Mouse (Mus musculus) macrophage (primary cell): ENCODE data around the gene Ppp1r26. TPM values are rescaled to one million over a fixed set of nuclear protein-coding genes. Genes with fewer than 3 reads are reported as not detected.
"Not testable (repeated sequence)": the region's sequence is repeated elsewhere in the genome, so short reads cannot be mapped to it uniquely, and the experiment has no call there.

Experiments used
- H3K27ac ChIP-seq: fragments of 350-480 bp; formaldehyde crosslinking; 2 replicates; pipeline ENCODE4 v1.9.0; 2021
- H3K36me3 ChIP-seq: fragments of 350-480 bp; formaldehyde crosslinking; 2 replicates; pipeline ENCODE4 v1.9.0; 2021; ENCODE audit errors: inconsistent target
- H3K4me3 ChIP-seq: fragments of 350-480 bp; formaldehyde crosslinking; 2 replicates; pipeline ENCODE4 v1.9.0; 2021; ENCODE audit errors: inconsistent target
- H3K79me2 ChIP-seq: fragments of 350-480 bp; formaldehyde crosslinking; 2 replicates; pipeline ENCODE4 v1.9.0; 2021; ENCODE audit errors: inconsistent target
- WGBS: methylation state at CpG from one replicate; pipeline ENCODE4 v1.1.7; 2026; ENCODE audit warnings: inconsistent platforms; ENCODE audit not compliant: missing documents; 5-methylcytosine and 5-hydroxymethylcytosine counted together
- polyA plus RNA-seq: library from polyadenylated mRNA; stranded (reverse); fragments of 250-400 nt; gene quantifications from 3 replicates; pipeline ENCODE4 v1.2.4, GENCODE M21; 2018; ENCODE audit warnings: inconsistent platforms

The Ppp1r26 gene
- polyA plus RNA-seq, 1 experiment from 2014 or later = 0.14 TPM

DNA sequence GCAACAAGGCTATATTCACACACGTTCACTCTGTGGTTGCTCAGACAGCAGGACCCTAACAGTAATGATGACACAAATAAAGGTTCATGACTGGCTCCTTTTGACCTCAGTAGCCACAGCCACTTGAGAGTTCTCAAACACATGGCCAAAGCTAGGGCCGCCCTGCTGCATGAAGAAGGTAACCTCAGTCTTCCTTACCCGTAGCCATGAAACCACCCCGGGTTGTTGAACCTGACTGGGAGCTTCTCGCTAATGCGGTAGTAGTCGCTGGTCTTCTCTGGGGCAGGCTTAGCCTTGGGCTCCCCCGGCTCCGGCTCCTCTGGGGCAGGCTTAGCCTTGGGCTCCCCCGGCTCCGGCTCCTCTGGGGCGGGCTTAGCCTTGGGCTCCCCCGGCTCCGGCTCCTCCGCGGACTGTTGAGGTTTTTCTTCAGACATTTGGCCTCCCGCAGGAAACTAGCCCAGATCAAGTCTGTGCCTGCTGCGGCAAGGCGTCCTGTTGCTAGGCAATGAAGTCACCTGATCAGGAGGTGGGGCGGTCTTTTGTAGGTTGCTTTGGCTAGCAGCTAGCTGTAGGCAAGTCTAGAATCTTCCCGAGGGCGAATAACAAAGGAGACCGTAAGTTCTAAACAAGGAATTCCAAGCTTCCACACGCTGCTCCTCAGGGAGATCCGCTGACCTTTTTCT is 19.4 kb downstream of the Ppp1r26 start, which contains the start of gene 1700007K13Rik:
1700007K13Rik (minus strand) TSS at position 497 of the 683 bp plus-strand sequence.
- Histone ChIP-seq H3K36me3 (peaks cover 15% of the 10 kb centered on the region; the same call in 1 of the 2 replicates), H3K4me3 (no peak within 1 kb of the TSS), H3K27ac (no peak within 1 kb of the TSS), H3K79me2 (peaks cover 12% of the 10 kb centered on the region; the same call in 1 of the 2 replicates)
- 13% methylated on average over 25 of the region's 25 CpGs for WGBS

GRCm38 (mm10) chr2:28467860-28468485 is 21.4 kb downstream of the Ppp1r26 start, which contains the start of gene Mrps2:
Gene Mrps2 (plus strand): TSS chr2:28468066.
- peak within 1 kb of the TSS; percentile 13; the same call in 1 of the 2 replicates for H3K27ac ChIP-seq
- WGBS = under 1% methylated on average over 46 of the region's 52 CpGs

GRCm38 (mm10) chr2:28468486-28469225 is 22.1 kb downstream of the Ppp1r26 start:
- peak overlapping the region; percentile 84 for H3K4me3 ChIP-seq
- peaks cover 15% of the 10 kb centered on the region; the same call in 1 of the 2 replicates for H3K36me3 ChIP-seq
- peaks cover 12% of the 10 kb centered on the region; the same call in 1 of the 2 replicates for H3K79me2 ChIP-seq
- peak overlapping the region; percentile 13; the same call in 1 of the 2 replicates for H3K27ac ChIP-seq
- WGBS = 57% methylated on average over 18 of the region's 18 CpGs

More at GRCm38 (mm10) chr2:28467860-28468485, 21.4 kb downstream of the Ppp1r26 start, which contains the start of gene Mrps2:
- peaks cover 15% of the 10 kb centered on the region; the same call in 1 of the 2 replicates for H3K36me3 ChIP-seq
- peaks cover 12% of the 10 kb centered on the region; the same call in 1 of the 2 replicates for H3K79me2 ChIP-seq
- peak within 1 kb of the TSS; percentile 84 for H3K4me3 ChIP-seq

- Histone ChIP-seq H3K4me3 (no peak overlapping the region), H3K79me2 (peaks cover 12% of the 10 kb centered on the region; the same call in 1 of the 2 replicates), H3K27ac (no peak overlapping the region), H3K36me3 (peaks cover 15% of the 10 kb centered on the region; the same call in 1 of the 2 replicates)
- WGBS = 95% methylated on average over 14 of the region's 14 CpGs
Measured at GRCm38 (mm10) chr2:28469461-28469860, 22.9 kb downstream of the Ppp1r26 start.

GRCm38 (mm10) chr2:28470591-28470990 is 24.0 kb downstream of the Ppp1r26 start:
- Histone ChIP-seq H3K4me3 (no peak overlapping the region), H3K36me3 (peaks cover 15% of the 10 kb centered on the region; the same call in 1 of the 2 replicates), H3K79me2 (peaks cover 12% of the 10 kb centered on the region; the same call in 1 of the 2 replicates), H3K27ac (no peak overlapping the region)
- WGBS = 92% methylated on average over 2 of the region's 2 CpGs

DNA sequence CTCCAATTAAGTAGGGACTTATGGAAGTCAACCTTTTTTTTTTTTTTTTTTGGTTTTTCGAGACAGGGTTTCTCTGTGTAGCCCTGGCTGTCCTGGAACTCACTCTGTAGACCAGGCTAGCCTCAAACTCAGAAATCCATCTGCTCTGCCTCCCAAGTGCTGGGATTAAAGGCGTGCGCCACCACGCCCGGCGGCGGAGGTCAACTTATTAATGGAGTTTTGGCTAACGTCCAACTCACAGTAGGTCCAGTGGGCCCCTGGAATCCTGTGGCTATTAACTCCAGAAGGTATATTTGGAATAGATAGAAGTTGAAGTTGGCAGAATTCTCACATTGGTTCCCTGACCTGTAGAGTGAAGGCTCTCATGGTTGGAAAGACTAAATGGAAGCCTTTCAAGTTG is 25.4 kb downstream of the Ppp1r26 start:
- not testable (repeated sequence) for H3K4me3 ChIP-seq, H3K27ac ChIP-seq
- WGBS = 94% methylated on average over 8 of the region's 8 CpGs
- Histone ChIP-seq H3K36me3 (peaks cover 15% of the 10 kb centered on the region; the same call in 1 of the 2 replicates), H3K79me2 (peaks cover 12% of the 10 kb centered on the region; the same call in 1 of the 2 replicates)

DNA sequence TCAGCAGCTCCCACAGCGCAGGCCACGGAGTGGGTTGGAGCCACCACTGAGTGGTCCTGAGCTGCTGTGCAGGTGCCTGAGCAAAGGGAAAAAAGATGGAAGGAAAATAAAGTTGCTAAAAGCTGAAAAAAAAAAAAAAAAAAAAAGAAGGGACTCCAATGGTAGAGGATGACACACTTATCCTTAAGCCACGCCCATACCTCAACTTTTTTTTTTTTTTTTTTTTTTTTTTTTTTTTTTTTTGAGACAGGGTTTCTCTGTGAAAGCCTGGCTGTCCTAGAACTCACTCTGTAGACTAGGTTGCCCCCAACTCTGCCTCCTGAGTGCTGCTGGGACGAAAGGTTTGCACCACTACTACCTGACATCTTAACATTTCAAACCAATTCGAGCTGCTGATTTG is 31.4 kb downstream of the Ppp1r26 start:
- not testable (repeated sequence) for H3K79me2 ChIP-seq, H3K4me3 ChIP-seq, H3K27ac ChIP-seq, H3K36me3 ChIP-seq
- 90% methylated on average over 5 of the region's 5 CpGs for WGBS

DNA sequence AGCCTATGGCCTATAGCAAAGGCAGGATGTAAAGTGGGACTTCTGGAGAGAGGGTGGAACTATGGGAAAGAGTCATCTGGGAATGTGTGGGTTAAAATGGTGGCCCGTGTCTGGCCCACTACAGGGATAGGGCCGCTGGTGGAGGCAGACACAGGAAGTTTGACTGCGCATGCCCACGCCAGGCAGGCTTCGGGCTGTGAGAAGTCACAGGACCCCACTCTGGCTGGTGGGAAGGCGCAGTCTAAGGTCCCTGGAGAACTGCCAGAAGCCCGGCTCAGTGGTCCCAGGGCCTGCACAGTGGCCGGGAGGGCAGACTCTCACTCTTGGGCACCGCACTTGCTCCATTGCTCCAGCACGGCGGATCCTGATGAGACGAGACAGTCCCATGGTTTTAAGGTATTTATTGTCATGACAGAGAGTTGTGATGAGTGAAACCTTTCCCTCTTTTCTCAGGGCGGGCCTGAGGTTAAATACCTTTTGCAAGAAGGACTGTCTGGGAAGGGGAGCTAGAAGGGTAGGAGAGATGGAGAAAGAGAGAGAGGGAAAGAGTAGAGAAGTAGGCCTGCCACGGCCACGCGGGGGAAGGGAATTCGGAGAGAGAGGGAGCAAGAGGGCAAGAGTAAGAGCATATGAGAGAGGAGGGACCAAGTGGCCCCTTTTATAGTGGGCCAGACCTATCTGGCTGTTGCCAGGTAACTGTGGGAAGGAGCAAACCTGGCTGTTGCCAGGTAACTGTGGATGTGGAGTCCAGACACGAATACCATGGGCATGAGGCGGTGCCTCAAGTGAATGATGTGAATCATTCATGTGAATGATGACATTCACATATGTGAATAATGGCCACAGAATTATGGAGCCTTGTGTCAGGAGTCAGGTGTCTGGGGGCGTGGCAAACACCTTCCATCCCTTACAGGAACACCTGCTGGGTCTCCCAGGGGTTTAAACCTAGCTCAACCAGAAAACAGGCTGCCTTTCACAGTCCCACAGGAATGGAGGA is 32.9 kb downstream of the Ppp1r26 start:
- no peaks in the 10 kb centered on the region for H3K36me3 ChIP-seq
- H3K79me2 ChIP-seq = no peaks in the 10 kb centered on the region
- WGBS = 87% methylated on average over 20 of the region's 20 CpGs
- H3K4me3 ChIP-seq = no peak overlapping the region
- no peak overlapping the region for H3K27ac ChIP-seq

DNA sequence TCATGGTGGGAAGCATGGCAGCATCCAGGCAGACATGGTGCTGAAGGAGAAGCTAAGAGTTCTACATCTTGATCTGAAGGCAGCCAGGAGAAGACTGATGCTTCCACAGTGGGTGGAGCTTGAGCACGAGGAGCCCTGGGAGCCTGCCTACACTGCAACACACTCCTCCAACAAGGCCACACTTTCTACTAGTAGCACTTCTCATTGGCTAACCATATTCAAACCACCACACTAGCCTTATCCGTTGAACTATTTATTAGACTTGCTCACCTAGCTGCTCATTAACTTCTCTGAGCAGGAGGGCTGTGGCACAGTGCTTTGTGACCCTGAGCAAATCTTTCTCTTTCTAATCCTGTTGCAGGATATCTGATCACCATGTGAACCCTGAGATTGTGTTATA is 37.3 kb downstream of the Ppp1r26 start:
- Histone ChIP-seq H3K27ac (no peak overlapping the region), H3K4me3 (no peak overlapping the region), H3K36me3 (no peaks in the 10 kb centered on the region), H3K79me2 (no peaks in the 10 kb centered on the region)
- WGBS = 89% methylated on average over 2 of the region's 2 CpGs

DNA sequence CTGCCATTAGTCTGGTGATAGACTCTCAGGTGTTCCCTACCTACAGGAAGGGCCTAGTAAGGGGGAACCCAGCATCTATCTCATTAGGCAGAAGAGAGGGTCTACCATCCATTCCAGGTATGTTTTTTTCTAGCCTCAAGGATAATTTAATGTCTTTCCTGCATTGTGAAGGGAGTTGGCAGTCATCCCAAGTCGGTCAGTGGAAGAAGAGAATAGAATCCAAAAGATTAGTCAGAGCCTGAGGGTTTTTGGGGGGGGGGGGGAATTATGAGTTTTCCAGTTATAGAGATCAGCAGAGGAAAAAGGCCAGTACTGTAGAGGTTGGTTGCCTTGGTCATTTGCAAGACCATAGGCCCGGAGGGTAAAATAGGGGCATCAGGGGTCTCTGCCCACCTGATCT is 47.9 kb downstream of the Ppp1r26 start:
- no peak overlapping the region for H3K4me3 ChIP-seq
- WGBS = 88% methylated on average over 2 of the region's 2 CpGs

DNA sequence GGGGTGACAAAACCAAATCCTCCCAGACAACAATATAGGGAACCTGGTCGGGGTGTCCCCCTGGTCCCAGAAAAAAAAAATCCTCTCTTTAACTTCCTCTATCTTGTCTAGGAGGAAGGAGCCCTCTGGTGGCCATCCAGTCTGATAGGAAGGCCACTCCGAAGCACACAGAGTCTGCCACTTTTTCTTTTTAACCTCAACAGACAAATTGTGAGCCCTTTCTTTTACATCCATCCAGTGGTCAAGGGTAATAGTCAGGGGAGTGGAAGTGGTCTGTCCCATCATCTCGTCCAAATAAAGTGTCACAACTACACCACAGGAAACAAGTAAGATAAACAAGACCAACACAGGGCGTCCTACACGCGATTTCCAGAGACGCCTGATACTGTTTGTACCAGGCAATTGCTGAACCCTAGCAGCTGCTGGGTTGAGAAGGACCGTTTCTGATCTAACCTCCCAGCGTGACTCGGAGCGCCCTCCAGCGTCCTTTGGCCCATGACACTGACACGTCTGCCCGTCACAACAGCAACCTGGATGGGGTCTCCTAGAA is 48.7 kb downstream of the Ppp1r26 start:
- no peaks in the 10 kb centered on the region for H3K36me3 ChIP-seq
- 63% methylated on average over 14 of the region's 14 CpGs for WGBS
- no peak overlapping the region for H3K4me3 ChIP-seq
- H3K27ac ChIP-seq = no peak overlapping the region
- no peaks in the 10 kb centered on the region for H3K79me2 ChIP-seq

More for the DNA sequence above, 47.9 kb downstream of the Ppp1r26 start:
- H3K79me2 ChIP-seq = no peaks in the 10 kb centered on the region
- H3K27ac ChIP-seq = no peak overlapping the region
- no peaks in the 10 kb centered on the region for H3K36me3 ChIP-seq

GRCm38 (mm10) chr2:28495801-28496595 is 49.4 kb downstream of the Ppp1r26 start:
- no peak overlapping the region for H3K4me3 ChIP-seq
- 91% methylated on average over 16 of the region's 16 CpGs for WGBS
- no peaks in the 10 kb centered on the region for H3K79me2 ChIP-seq
- H3K27ac ChIP-seq = no peak overlapping the region
- H3K36me3 ChIP-seq = no peaks in the 10 kb centered on the region
